Mouse (Mus musculus): ENCODE data around the gene Kmt5b. TPM values are rescaled to one million over a fixed set of nuclear protein-coding genes. Genes with fewer than 3 reads are reported as not detected.

The Kmt5b gene
- total and polyA plus RNA-seq, 3 experiments, result 14.9 to 23.9 TPM; not detected in 1

- Histone ChIP-seq H3K27me3 (ENCODE audit: control insufficient read depth in 1 of 2, insufficient read depth in 2 of 2, low read length in 2 of 2) (no peaks in the 10 kb centered on the region), H3K9ac (ENCODE audit: control insufficient read depth, low read depth, low read length, poor library complexity, severe bottlenecking) (no peak overlapping the region)
Observed at GRCm38 (mm10) chr19:3832851-3833353, 65.7 kb downstream of the Kmt5b start.

DNA sequence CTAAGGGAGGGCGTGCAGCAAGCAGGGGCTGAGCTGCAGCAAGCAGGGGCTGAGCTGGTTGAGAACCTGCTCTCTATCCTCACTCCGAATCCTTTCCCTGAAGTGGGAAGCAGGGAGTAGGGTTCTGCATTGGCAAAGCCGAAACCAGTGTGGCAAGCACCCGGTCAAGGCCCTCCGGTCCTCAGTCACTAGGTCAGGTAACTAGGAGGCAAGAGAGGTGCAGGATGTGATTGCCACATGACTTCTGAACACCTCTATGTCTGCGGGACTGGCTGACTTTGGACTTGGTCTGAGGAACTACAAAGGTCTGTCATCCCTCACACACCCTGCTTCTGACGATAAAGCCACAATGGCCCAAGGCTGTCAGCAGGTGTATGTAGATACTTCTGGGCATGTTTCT, 67.1 kb downstream of the Kmt5b start:
- Histone ChIP-seq H3K4me3 (ENCODE audit: control insufficient read depth in 1 of 2, insufficient read depth in 1 of 2, low read depth in 2 of 2, low read length in 2 of 2) (no peak overlapping the region), H3K27ac (ENCODE audit: control insufficient read depth, low read depth, low read length) (no peak overlapping the region), H3K4me1 (ENCODE audit: control insufficient read depth in 1 of 2, insufficient read depth in 2 of 2, low read length in 2 of 2) (peaks cover 0 to 8% of the 10 kb centered on the region in 2 experiments; a peak in 3 of 4 replicates)

More at GRCm38 (mm10) chr19:3832851-3833353, 65.7 kb downstream of the Kmt5b start:
- peak; percentile 76 for DNase-seq (ENCODE audit: low read depth, low spot score)
- Histone ChIP-seq H3K4me1 (ENCODE audit: control insufficient read depth in 1 of 2, insufficient read depth in 2 of 2, low read length in 2 of 2) (peaks cover 0 to 8% of the 10 kb centered on the region in 2 experiments; a peak in 3 of 4 replicates), H3K27ac (ENCODE audit: control insufficient read depth, low read depth, low read length) (no peak overlapping the region), H3K79me2 (ENCODE audit: control insufficient read depth, insufficient read depth, low read length, poor library complexity) (no peaks in the 10 kb centered on the region), H3K4me3 (ENCODE audit: control insufficient read depth in 1 of 2, insufficient read depth in 1 of 2, low read depth in 2 of 2, low read length in 2 of 2) (no peak overlapping the region), H3K9me3 (replicated peaks; ENCODE audit: insufficient read depth, low read length) (no peaks in the 10 kb centered on the region), H3K36me3 (ENCODE audit: control insufficient read depth in 1 of 2, insufficient read depth in 2 of 2, low read length in 2 of 2) (peaks cover 0 to 6% of the 10 kb centered on the region in 2 experiments; a peak in 2 of 4 replicates)
- TF ChIP-seq RAD21 (IDR thresholded peaks at IDR 0.05; ENCODE audit: low read depth, low read length) (no peak), EP300 (IDR thresholded peaks at IDR 0.05; ENCODE audit: low read depth in 1 of 2, low read length in 2 of 2) (peak in 1 of 2 experiments; percentile 35; a peak in 2 of 4 replicates), ETS1 (IDR thresholded peaks at IDR 0.05; ENCODE audit: low read depth, low read length) (no peak), MXI1 (IDR thresholded peaks at IDR 0.05; ENCODE audit: low read depth, low read length) (0 out of 2 replicates have a peak, but pooled peaks have one; percentile 23), E2F4 (IDR thresholded peaks at IDR 0.05; ENCODE audit: borderline replicate concordance, low read depth, low read length) (no peak), RCOR1 (IDR thresholded peaks at IDR 0.05; ENCODE audit: low read depth, low read length) (0 out of 2 replicates have a peak, but pooled peaks have one; percentile 43), TCF12 (IDR thresholded peaks at IDR 0.05; ENCODE audit: low read depth, low read length) (0 out of 2 replicates have a peak, but pooled peaks have one; percentile 14), TBP (IDR thresholded peaks at IDR 0.05; ENCODE audit: low read depth, low read length) (peak; percentile 78), ELF1 (IDR thresholded peaks at IDR 0.05; ENCODE audit: low read depth, low read length) (no peak), MAFK (IDR thresholded peaks at IDR 0.05; ENCODE audit: borderline replicate concordance, low read depth, low read length) (no peak), MEF2A (IDR thresholded peaks at IDR 0.05; ENCODE audit: extremely low read depth, insufficient replicate concordance, low read depth, low read length, poor library complexity, severe bottlenecking) (no peak), MAZ (IDR thresholded peaks at IDR 0.05; ENCODE audit: low read depth, low read length) (no peak), GATA1 (IDR thresholded peaks at IDR 0.05; ENCODE audit: low read depth, low read length) (no peak), SIN3A (IDR thresholded peaks at IDR 0.05; ENCODE audit: low read length) (no peak), USF1 (IDR thresholded peaks at IDR 0.05; ENCODE audit: low read depth, low read length) (peak; percentile 52; the same call in 1 of the 2 replicates)

More for the DNA sequence above, 67.1 kb downstream of the Kmt5b start:
- H3K36me3 ChIP-seq (ENCODE audit: control insufficient read depth in 1 of 2, insufficient read depth in 2 of 2, low read length in 2 of 2), result peaks cover 0 to 6% of the 10 kb centered on the region in 2 experiments; a peak in 2 of 4 replicates
- TF ChIP-seq TBP (IDR thresholded peaks at IDR 0.05; ENCODE audit: low read depth, low read length), result no peak
- no peak for TF ChIP-seq MYC (IDR thresholded peaks at IDR 0.05; ENCODE audit: low read depth, low read length)
- no peaks in the 10 kb centered on the region for H3K9me3 ChIP-seq (replicated peaks; ENCODE audit: insufficient read depth, low read length)
- DNase-seq (ENCODE audit: low read depth, low spot score), result no peak
- H3K27me3 ChIP-seq (ENCODE audit: control insufficient read depth in 1 of 2, insufficient read depth in 2 of 2, low read length in 2 of 2), result no peaks in the 10 kb centered on the region; a peak in 1 of 4 replicates
- H3K79me2 ChIP-seq (ENCODE audit: control insufficient read depth, insufficient read depth, low read length, poor library complexity), result no peaks in the 10 kb centered on the region
- no peak overlapping the region for H3K9ac ChIP-seq (ENCODE audit: control insufficient read depth, low read depth, low read length, poor library complexity, severe bottlenecking)
